Mouse (Mus musculus): ENCODE measurements around the gene Klhl3.

Gene Klhl3

GRCm38 (mm10) chr13:58017298-58017697 lies 96.1 kb downstream of the Klhl3 start:
- no peak for DNase-seq

GRCm38 (mm10) chr13:58012067-58012925 lies 101.1 kb downstream of the Klhl3 start:
- peak; percentile 83 for DNase-seq

GRCm38 (mm10) chr13:58011526-58011925 lies 101.9 kb downstream of the Klhl3 start:
- DNase-seq, result peak; percentile 78 to 82

GRCm38 (mm10) chr13:58010416-58010815 lies 103.0 kb downstream of the Klhl3 start:
- DNase-seq, result peak; percentile 64 to 66

GRCm38 (mm10) chr13:58009275-58009674 lies 104.1 kb downstream of the Klhl3 start:
- DNase-seq, result no peak

- no peak for DNase-seq
Observed at GRCm38 (mm10) chr13:58008038-58008364, 105.4 kb downstream of the Klhl3 start.

- DNase-seq, result no peak
Observed at GRCm38 (mm10) chr13:58007256-58008037, 105.9 kb downstream of the Klhl3 start.

- DNase-seq, result no peak
Observed at GRCm38 (mm10) chr13:58001792-58002191, 111.6 kb downstream of the Klhl3 start.

GRCm38 (mm10) chr13:57996536-57996935 lies 116.9 kb downstream of the Klhl3 start:
- no peak for DNase-seq

- DNase-seq, result no peak
Observed at GRCm38 (mm10) chr13:57995864-57996263, 117.5 kb downstream of the Klhl3 start.

- no peak for DNase-seq
Observed at GRCm38 (mm10) chr13:57984637-57985036, 128.8 kb downstream of the Klhl3 start.

- peak; percentile 37 to 44 for DNase-seq
Observed at GRCm38 (mm10) chr13:57984163-57984562, 129.2 kb downstream of the Klhl3 start.

GRCm38 (mm10) chr13:57983330-57983729 lies 130.1 kb downstream of the Klhl3 start:
- DNase-seq, result peak; percentile 63 to 77

GRCm38 (mm10) chr13:57982904-57983303 lies 130.5 kb downstream of the Klhl3 start:
- peak; percentile 80 to 84 for DNase-seq

- no peak for DNase-seq
Observed at GRCm38 (mm10) chr13:57980679-57981078, 132.7 kb downstream of the Klhl3 start.

GRCm38 (mm10) chr13:57980071-57980470 lies 133.3 kb downstream of the Klhl3 start:
- no peak for DNase-seq

GRCm38 (mm10) chr13:57978931-57979330 lies 134.5 kb downstream of the Klhl3 start:
- no peak for DNase-seq

GRCm38 (mm10) chr13:57977721-57978120 lies 135.7 kb downstream of the Klhl3 start:
- DNase-seq, result no peak

GRCm38 (mm10) chr13:57965658-57966057 lies 147.7 kb downstream of the Klhl3 start:
- no peak for DNase-seq

GRCm38 (mm10) chr13:57960254-57960653 lies 153.1 kb downstream of the Klhl3 start:
- peak; percentile 26 to 55 for DNase-seq

- DNase-seq, result peak; percentile 55 to 60
Observed at GRCm38 (mm10) chr13:57959806-57960205, 153.6 kb downstream of the Klhl3 start.
